Mouse (Mus musculus) embryo, embryonic 10.5 days (tissue): ENCODE data around the gene Map4k4.
A peak's percentile ranks its signal among the peaks of the same experiment; 100 is the strongest.

ENCODE experiments used
- DNase-seq: peaks from one replicate; pipeline ENCODE4 v3.0.0-alpha.2; 2015; ENCODE audit warnings: low spot score

Map4k4 gene

DNA sequence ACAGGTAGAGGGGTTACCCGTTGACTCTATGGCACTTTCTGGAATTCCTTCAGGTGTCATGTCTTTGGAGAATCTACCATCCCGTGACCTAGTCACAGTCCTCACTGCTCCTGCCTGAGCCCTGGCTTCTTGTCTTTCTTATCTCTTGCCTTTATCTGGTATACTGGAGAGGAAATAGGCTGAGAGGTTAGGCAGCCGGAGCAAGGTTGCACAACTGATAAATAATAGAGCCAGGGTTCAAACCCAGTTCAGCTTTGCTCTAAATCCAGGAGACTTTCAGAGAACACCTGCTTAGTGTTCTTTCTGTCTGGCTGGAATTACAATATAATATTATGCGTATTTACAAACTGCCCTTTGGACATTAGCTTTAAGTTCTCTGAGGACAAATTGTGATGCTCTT lies 2.0 kb upstream of the Map4k4 start:
- DNase-seq = no peak

DNA sequence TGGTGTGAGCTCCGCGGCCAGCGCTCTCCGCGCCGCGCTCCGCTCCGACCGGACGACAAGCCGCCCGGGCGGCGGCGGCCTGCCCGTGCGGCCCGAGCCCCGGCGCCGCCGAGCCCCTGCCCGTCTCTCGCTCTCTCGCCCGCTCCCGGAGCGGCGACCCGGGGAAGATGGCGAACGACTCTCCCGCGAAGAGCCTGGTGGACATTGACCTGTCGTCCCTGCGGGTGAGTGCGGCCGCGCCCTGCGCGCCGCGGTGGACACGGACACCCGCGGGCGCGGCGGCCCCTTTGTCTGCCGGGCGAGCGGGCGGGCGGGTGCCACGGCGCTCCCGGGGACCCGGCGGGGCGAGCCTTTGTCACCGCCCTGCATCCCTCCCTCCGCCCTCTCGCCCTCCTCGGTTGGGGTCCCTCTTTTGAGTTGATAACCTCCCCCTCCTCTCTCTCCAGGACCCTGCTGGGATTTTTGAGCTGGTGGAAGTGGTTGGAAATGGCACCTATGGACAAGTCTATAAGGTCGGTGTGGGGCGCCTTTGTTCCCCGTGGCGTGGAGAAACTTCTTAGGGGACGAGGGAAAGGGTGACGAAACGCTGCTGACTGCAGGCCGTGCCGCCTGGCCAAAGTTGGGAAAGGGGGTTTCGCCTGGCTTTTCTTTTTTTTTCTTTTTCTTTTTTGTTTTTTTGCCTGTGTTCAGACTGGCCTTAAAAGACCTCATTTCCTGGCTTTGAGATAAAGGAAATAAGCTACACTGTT lies 524 bp downstream of the Map4k4 start:
- DNase-seq = peak; percentile 70

DNA sequence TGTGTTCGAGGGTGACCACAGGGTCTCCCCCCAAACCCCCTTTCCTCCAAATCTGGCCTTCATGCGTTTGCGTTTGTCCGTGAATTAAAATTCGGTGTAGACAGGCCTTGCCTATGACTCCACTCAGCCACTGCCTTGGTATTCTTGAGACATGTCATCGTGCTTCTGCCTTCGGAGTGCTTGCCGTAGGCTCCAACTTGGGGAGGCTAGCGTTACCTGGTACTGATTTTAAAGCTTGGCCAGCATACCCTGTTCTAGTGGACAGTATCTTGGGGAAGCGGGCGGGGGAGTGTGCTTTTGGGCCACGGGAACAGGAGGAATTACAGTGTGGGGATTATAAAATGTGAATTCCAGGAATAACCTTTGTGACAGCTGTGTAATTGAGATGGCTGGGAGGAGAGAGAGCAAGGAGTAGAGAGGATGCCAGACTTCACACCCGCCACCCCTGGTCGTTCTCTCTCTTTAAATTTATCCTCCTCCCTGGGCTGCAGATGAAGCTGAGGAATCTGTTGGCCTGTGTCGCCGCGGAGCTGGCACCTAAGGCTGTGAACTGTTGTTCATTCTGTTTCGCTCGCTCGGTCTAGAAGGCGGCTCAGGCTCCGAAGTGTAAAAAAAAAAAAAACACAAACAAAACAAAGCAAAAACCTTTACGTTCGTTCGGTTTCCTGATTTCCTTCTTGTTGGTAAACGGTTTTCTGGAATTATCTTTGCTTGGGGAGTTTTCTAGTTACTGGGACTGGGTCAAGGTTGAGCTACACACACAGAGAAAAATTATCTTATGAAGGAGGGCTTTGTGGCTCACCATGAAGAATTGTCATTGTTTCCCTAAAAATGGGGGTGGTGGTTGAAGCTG lies 1.4 kb downstream of the Map4k4 start:
- peak; percentile 54 for DNase-seq

DNA sequence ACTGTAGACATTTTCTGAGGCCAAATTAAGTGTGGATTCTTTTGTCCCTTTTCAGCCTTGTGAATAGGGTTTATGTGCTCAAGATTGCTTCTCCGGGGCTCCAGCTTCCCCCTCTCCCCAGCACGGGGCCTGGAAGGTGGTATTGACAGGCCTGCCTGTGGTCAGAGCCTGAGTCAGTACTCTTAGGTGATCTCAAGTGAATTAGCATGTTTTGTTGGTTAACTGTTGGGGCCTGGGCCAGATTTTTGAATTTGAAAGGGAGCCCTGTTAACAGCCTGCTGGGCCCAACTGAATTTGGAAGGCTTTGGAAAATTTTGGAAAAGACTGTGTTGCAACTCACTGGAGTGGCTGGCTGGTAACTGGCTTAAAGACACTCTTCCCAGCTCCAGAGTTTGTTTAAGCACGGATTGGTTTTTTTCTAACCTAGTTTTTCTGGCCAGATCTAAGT lies 2.0 kb downstream of the Map4k4 start:
- peak; percentile 60 for DNase-seq

- no peak for DNase-seq
These were observed 4.0 kb downstream of the Map4k4 start for GRCm38 (mm10) chr1:39904720-39905119.

DNA sequence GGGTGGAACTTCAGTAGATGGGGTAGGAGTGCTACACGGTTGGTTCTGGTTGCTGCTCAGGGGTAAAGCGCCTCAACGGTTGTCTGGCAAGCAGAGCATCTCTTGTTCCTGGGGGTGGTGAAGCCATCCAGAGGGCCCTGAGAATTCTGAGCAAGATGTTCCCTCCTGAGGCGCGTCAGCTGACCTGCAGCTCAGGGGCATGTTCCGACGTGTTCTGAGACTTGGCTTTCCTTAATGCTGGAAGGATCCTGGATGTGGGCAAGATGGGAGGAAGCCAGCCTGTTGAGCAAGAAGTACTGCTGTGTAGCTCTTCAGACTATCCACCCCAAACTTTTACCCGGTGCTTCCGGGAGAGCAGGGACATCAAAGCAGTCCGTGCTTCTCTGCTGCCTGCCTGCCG lies 6.2 kb downstream of the Map4k4 start:
- DNase-seq = no peak

DNA sequence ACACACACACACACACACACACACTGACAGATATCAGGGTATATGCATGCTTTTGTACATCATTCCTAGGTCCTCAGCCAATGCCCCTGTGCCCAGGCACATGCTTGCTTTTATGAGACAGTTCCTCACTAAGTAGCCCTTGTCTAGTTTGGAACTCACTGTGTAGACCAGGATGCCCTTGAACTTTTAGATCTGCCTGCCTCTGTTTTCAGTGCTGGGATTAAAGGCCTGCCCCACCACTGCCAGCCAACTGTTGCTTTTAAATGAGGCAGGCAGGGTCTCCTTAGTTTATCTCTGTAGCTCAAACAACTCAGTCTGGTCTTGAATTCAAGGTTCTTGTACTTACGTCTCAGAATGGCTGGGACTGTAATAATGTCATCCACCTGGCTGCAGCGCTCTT lies 8.3 kb downstream of the Map4k4 start:
- DNase-seq = no peak

GRCm38 (mm10) chr1:39911446-39911845 lies 10.7 kb downstream of the Map4k4 start:
- peak; percentile 66 for DNase-seq

DNA sequence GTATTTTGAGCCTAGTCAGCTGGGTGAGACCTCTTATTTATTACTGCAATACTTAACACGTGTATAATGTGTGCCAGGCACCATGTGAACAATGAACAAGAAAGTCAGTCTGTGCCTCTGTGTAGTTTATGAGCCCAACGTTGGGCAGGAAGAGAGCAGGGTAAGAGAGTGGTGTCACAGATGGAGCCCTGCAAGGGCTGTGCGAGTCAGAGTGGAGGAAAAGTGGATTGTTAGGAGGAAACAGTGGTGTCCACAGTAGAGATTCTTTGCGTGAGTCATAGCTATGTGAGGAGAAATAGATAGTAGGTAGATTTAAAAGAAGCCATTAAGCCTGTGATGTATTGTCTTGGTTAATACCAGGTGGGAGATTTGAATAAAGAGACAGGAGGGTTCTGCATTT lies 12.5 kb downstream of the Map4k4 start:
- no peak for DNase-seq

GRCm38 (mm10) chr1:39916144-39916543 lies 15.4 kb downstream of the Map4k4 start:
- no peak for DNase-seq

GRCm38 (mm10) chr1:39917855-39918516 lies 17.3 kb downstream of the Map4k4 start:
- DNase-seq = no peak

DNA sequence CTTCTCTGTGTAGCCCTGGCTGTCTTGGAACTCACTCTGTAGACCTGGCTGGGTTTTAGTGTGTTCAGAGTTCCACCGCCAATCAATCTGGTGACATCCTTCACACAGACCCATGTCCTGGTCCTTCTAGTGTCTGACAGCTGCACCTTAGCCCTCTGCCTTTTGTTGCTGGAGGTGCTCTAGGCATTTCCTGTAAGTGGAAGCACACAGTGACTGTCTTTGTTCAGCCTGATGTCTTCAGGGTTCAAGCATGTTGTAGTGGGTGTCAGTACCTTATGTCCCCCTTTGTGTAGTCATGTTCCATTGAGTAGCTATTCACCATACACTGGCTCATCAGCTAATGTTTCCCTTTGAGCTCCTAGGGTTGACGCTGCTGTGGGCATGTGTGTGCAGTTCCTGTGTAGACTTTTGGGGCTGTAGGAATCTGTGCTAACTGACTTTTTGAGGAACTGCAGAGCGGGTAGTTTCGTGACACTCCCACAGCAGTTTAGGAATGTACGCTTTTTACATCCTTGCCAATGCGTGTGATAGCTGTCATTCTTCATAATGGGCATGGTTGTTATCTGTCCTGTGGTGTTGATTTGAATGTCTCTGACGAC lies 17.9 kb downstream of the Map4k4 start:
- no peak for DNase-seq

GRCm38 (mm10) chr1:39920616-39921015 lies 19.9 kb downstream of the Map4k4 start:
- DNase-seq = no peak

GRCm38 (mm10) chr1:39921996-39922395 lies 21.3 kb downstream of the Map4k4 start:
- DNase-seq = no peak

DNA sequence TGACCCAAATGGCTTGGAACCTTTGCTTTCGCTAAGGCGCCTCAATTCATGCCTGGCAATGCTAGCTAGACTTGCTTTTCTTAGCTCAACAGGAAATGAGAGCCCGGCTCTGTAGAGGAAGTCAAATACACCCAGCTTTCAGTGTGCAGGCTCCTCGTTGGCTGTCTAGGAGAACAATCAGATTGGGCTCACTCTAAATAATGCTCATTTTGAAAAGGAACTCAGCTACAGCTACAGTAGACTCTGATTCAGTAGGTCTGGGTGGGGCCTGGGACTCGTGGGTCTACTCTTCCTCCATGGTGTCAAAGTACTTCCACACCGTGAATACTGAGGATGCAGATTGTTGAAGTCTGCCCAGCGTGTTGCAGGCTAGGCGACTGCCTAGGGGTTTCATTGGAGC lies 22.0 kb downstream of the Map4k4 start:
- DNase-seq = no peak

- DNase-seq = no peak
These were observed 23.0 kb downstream of the Map4k4 start for GRCm38 (mm10) chr1:39923395-39924337.

GRCm38 (mm10) chr1:39931055-39931454 lies 30.3 kb downstream of the Map4k4 start:
- no peak for DNase-seq

GRCm38 (mm10) chr1:39932216-39932739 lies 31.6 kb downstream of the Map4k4 start:
- no peak for DNase-seq

- DNase-seq = no peak
These were observed 32.2 kb downstream of the Map4k4 start for GRCm38 (mm10) chr1:39932922-39933321.

GRCm38 (mm10) chr1:39934954-39935353 lies 34.2 kb downstream of the Map4k4 start:
- no peak for DNase-seq

DNA sequence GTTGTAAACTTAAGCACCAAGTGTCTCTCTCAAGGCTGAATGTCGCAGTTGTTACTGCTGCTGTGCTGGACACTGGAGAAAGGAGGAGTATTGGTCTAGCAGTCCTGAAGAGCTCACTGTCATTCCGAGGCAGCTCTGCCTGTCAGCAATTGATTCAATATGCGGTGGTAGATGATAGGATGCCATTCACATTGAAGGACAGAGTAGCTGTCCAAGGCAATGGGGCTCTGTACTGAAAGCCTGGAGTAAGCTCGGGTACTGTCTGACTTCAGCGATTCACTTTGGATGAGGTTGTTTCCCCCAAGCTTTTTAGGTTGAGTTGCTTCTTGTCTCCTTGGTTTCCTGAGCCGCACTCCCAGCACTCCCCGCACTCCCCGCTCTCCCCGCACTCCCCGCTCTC lies 34.9 kb downstream of the Map4k4 start:
- DNase-seq = peak; percentile 41
